Mouse (Mus musculus) CD4-positive, CD25-positive, alpha-beta regulatory T cell (primary cell): ENCODE results near the gene Il1f6. TPM values are rescaled to one million over a fixed set of nuclear protein-coding genes. Genes with fewer than 3 reads are reported as not detected.

Experiments used
- polyA plus RNA-seq: library from polyadenylated mRNA; unstranded; fragments of 100-300 nt; shearing (Covaris generic); gene quantifications from one replicate; pipeline ENCODE4 v1.2.1, GENCODE M21; 2017

Gene Il1f6
- not detected for polyA plus RNA-seq

DNA sequence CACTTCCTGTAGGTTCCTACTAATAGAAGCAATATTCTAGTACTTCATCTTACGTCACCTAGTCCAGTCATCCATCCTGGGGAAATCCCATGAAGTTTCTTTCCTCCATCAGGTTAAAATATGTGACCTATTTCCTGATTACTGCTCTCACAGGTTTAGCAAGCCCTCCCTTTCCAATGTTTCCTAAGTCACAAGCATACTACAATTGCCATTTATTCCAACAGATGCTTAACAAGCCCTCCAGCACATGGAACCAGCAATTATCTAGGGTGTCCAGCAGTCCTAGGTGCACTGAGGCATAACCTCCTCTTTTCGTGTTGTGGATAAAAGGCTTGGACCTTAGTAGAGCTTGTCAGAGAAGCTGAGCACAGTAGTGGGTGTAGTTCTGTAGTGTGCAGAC is at the start of gene Il1f6:
Il1f6 (plus strand) TSS at position 301 of the 400 bp plus-strand sequence.

GRCm38 (mm10) chr2:24186176-24186575 is 29.0 kb upstream of the Il1f6 start, which contains the start of gene Il1f9:
Gene Il1f9 (plus strand): TSS chr2:24186476.

Other genes with a start within 250 kb of the Il1f6 start
- not detected for gene Hnmt, start 166.0 kb upstream of the Il1f6 start, polyA plus RNA-seq
- gene Tbpl2, start 118.8 kb upstream of the Il1f6 start, polyA plus RNA-seq = not detected
- not detected for gene Il1f8, start 62.3 kb upstream of the Il1f6 start, polyA plus RNA-seq
- not detected for gene Il1f9, start 28.9 kb upstream of the Il1f6 start, polyA plus RNA-seq
- gene Il1f5, start 61.5 kb downstream of the Il1f6 start, polyA plus RNA-seq = not detected
- gene Il1f10, start 75.8 kb downstream of the Il1f6 start, polyA plus RNA-seq = not detected
- 0.75 TPM for gene Il1rn, start 121.4 kb downstream of the Il1f6 start, polyA plus RNA-seq
- gene Psd4, start 152.2 kb downstream of the Il1f6 start, polyA plus RNA-seq = 145 TPM